Mouse (Mus musculus) kidney, postnatal 14 days (tissue): ENCODE measurements at regions not wholly inside any gene's neighbourhood (a gene's known extent, or its start where the extent isn't known, plus 50 kb on each side); places are given as distances from the start of the nearest gene placed in this dataset.

Experiments
- DNase-seq: peaks from one replicate; pipeline ENCODE4 v3.0.0; 2022; ENCODE audit warnings: mixed read lengths

DNA sequence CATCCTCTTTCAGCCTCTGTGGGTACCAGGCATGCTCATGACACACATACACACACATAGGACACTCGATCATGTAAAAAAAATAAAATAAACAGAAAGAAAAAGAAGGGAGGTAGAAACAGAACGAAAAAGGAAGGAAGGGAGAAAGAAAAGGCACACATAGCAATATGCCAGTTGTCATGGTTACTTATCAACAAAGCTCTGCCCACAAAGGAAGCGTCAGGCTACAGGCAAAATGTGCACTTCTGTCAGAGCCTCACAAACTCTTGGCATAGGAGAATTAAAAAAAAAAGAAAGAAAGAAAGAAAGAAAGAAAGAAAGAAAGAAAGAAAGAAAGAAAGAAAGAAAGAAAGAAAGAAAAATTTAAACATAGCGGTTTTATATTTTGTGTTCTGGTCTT is 56.9 kb upstream of the Sox2 start:
- no peak for DNase-seq

DNA sequence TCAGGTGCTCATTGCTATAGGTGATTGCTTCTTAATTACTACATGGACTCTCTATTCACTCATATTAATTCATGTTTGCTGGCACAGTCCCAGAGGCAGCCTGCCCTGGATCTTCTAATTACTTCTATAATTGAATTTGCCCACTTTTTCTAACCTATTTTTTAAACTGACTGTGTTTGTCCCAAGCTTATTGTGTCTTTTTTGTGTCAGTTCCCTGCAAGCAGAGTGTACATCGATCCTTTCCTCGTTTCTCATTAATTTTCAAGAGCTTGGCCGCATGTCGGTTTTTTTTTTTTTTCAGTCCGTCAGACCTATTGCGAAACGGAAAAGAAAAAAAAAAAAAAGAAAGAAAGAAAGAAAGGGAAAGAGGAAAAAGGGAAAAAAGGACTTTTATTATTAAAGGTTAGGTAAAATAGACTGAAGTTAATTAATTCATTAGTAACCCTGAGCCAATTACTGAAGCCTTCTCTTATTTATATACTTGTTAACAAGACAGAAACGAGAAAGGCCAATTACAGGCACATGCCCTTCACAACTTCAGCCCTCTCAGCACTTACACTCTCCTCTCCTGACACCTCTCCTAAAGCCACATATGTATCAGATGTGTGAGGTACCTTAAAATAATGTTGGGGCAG is 72.2 kb upstream of the Sox2 start:
- no peak for DNase-seq

DNA sequence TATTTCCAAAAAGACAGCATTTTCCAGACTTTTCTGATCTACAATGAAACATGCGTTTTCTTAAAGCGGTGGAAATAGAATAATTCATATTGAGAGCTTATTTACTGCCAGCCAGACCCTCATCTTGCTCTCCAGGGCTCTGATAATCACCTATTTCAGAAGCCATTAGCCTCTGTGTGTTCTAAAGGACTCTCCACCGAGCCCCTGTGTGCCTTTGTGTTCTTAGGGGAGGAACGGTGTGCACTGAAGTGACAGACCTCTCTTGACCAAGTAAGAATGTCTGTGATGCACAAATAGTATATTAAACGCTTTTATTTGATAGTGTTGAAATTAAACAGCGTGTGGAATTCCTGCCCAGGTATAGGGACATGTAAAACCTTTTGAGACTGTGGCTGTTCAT is 73.1 kb upstream of the Sox2 start:
- no peak for DNase-seq

DNA sequence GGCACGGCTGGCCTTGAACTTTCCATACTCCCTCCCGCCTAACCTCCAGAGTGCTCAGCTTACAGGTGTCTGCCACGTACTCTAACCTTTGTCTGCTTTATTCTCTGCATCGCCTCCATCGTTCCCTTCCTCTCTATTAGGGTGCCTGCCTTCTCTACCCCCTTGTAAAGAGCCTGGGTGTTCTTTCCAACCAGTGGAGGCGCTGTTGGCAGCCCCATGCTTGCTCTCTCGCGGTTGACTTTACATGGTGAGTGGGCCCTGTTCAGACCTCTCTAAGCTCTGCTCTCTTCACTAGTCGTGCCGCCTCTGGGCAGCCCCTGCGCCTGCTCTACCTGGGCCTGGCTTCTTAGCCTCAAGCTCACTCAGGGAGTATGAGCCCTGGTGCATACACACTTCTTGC is 74.0 kb upstream of the Sox2 start:
- DNase-seq, result no peak

DNA sequence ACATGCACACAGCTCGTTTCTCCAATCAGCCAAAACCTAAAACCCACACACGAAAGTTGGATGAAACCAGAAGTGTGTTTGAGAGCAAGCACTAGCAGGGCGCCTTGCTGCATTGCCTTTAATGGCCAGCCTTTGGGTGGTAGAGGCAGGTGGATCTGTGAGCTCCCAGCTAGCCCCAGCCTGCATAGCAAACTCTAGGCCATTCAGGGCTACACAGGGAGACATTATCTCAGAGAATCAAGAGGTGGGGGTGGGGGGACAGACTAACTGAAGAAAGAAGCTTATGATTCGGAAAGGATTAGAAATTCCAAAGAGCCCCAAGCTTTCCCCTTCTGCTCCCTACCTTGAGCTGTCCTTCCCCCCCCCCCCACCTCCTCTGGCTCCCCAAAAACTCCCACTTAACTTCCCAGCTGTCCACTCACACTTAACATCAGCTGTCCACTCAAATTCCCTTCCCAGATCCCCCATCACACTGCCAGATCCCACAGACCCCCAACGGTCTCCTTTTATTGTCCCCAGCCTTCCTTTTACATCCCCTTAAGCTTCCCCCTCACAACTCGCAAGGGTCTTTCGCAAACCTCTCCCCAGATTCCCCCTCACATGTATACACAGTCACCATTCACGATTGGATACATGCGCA is 75.4 kb upstream of the Sox2 start:
- no peak for DNase-seq

DNA sequence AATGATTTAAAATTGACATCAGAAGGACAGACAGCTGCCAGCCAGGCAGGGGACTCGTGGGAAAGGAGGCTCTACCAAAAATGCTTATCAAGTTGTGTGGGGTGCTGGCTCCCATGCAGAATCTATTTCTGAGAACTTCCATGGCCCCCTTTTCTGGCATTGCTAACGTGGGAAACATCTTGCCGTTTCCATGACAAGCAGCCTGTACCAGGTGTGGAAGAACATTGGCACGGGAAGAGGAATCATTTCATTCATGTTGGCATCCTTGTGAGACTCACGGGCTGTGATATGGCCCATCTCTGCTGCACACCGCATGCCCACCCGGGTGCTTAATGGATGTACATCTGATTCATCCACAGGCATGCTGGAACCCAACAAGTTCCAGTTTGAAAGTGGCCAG is 76.9 kb upstream of the Sox2 start:
- DNase-seq, result no peak

DNA sequence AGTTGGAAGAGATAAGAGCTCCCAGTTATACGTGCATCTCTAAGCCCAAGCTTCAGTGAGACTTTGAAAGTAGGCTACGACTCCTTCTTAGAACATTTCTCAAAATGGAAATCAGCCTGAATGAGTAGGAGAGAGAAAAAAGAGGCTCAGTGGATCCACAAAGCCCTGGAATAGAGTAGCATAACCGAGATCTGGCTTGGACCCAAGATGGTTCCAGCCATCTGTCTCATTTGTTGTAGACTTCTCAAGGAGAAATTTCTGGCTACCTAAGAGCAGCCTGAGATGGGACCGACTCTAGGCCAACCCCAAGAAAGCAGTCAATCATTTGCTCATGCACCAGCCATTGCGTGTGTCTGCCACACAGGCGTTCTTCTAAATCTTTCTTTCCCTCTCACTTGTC is 78.1 kb upstream of the Sox2 start:
- DNase-seq, result no peak

DNA sequence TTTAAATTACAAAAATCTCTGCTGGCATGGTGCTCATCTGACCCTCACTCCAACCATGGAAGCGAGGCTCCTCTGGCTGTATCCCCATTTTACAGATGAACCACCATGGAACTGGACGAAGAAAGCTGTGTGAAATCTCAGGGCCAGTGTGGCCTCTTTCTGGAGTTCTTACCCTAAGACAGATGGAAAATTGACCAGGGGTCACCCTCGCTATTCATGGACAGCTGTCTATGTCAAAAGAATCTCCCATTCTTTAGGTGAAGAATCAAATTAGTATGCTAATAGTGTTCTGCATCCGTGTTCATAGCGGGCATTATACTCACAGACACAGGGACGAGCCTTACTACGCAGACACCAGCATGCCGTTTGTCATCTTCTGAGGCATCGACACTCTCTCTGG is 78.6 kb upstream of the Sox2 start:
- DNase-seq, result no peak

DNA sequence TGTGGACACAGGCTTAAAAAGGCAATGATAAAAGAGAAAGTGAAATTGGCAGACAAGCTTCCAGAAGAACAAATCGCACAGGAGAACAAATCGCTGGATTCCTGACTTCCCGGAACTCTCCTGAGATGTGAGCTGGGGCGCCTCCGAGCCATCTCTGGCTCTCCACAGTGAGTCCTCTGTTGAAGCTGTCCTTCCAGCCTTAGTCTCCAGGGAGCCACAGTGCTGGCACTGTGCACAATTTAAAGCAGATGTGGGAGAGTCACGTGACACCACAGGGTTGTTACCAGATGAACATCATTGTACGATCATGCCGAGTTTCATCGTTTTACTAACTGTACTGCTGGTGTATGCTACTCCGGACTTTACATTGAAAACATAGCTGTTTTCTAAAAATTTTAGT is 80.2 kb upstream of the Sox2 start:
- DNase-seq, result no peak

DNA sequence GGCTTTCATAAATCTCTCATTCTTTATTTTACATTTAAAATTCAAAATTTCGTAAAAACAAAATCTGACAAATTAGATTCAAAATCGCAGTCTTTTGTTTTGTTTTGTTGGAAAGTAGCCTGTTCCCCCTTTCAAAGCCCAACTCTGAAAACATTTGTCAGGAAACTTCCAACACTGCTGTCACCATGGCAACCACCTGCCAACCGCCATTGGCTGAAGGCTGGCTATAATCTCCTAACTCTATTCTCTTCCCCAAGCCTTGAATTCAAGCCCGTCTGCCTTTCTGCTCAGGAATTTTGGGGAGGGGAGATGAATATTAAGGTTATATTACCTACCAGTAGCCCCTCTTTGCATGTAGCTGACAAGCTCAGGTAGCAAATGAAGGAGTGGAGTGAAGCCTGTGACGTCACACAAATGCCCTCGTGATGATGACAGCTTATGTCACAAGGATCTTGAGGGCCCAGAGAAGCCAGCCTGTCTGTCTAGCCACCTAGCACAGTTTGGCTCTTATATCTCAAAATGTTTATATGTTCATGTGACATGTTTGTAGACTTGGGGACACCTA is 82.0 kb upstream of the Sox2 start:
- DNase-seq, result no peak

DNA sequence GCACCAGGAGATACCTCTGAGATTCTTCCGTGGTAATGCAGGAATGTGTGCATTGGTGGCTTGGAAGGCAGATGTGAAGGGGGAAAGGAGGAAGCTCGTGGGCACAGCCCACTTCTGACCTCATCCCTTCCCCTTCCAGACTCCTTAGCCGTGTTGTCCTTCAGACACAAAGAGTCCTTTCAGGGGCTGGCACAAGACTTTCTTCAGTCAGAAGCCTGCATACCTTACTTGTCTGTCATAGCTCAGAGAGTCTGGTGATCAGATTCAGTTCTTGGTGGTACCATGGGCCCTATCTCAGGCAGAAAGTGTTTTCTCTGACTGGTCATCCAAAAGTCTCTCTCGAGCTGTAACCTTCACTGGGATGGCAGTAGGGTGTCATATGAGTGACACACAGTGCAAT is 84.8 kb upstream of the Sox2 start:
- no peak for DNase-seq

DNA sequence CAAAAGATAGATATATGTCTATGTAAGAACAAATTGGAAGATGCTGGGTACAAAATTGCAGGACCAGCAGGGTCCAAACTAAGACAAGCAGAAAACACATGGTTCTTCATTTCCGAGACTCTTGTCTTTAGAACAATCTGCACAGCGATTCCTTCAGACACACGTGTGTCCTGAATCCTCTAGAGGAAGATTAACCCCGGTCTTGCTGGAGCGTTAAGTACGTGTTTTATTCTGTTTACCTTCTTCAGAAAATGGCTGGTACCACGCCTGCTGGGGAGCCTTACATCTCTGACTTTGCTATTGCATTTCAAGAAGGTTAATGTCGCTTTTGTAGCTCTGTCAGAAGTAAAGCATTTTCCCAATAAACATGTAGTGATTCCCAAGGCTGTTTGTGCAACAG is 87.3 kb upstream of the Sox2 start:
- DNase-seq, result no peak

DNA sequence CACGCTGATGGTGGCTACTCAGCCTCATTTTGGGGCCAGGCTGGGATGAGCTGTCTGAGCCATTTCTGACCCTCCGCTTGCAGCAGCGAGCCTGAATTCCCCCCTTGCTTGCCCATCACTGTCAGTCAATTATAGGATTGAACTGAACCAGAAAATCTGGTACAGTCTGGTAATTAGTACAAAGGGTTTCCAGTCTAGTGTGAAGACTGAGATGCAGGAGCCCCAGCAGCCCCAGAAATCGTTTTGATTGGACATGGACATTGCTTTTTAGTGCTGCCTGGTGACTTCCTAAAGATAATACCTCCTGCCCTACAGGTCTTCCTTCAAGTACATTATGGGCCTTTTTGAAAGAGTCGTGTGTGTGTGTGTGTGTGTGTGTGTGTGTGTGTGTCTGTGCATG is 88.5 kb upstream of the Sox2 start:
- DNase-seq, result no peak

DNA sequence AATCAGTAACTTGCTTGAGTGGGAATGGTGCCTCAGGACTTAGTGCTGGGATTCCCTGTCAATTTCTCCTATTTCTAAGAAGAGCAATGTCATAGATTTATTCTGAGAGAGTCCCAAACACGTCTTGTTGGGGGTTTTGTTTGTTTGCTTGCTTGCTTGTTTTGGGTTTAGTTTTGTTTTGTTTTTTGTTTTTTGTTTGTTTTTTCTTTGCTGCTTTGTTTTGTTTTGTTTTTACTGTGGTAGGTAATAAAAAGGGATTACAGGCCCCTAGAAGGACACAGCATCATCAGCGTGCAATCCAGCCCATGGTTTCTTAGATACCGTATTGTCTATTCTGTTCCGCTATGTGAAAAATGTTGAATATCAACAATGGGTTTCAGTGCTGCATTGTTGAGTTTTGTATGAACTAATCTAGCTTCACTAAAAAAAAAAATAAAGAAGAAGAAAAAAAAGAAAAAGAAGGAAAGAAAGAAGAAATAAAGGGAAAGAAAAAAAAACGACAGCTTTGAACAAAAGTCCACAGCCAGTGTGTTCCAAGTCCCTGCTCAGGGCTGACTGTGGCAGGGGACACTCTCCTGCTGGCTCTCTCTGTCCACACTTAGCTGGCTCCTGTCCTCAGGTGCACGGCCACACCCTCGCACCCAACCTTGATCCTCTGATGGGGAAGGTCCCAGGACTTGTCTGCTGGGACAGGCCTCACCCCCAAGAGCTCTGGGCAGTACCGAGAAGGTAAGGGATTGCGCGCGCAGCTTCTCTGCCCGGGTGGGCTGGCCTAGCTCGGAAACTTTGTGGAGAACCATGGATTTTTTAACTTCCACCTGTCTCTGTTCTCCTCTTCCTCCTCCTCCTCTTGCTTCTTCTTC is 90.1 kb upstream of the Sox2 start:
- DNase-seq, result no peak

DNA sequence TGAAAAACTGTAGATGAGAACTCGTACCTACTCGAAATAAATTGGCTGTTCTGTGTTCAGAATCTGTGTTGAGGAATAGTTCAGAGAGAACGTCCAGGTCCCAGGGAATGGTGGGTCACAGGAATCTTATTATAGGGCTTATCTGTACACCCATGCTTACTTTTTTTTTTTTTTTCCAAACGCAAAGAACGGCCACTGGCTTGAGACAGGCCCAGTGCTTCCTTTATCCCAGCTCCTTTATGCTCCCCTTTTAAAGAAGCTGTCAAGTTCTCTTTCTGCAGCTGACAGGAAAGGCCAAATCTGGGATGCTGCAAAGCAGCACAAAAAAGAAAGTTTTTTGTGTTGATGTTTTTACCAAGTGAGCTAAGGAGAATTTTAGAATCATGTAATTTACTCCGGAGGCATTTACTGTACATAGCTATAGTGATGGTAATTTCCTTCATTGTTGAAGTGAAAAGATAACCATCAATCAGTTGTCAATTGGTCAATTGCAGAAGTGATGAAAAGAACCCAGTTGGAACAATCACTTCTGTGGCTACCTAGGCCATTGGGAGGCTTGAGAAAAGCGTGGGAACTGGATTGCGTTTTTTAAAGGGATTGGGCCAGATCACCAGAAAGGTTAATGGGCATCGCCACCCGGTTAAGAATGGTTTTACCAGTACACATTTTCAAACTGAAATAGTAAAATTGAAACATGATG is 91.2 kb upstream of the Sox2 start:
- DNase-seq, result no peak

DNA sequence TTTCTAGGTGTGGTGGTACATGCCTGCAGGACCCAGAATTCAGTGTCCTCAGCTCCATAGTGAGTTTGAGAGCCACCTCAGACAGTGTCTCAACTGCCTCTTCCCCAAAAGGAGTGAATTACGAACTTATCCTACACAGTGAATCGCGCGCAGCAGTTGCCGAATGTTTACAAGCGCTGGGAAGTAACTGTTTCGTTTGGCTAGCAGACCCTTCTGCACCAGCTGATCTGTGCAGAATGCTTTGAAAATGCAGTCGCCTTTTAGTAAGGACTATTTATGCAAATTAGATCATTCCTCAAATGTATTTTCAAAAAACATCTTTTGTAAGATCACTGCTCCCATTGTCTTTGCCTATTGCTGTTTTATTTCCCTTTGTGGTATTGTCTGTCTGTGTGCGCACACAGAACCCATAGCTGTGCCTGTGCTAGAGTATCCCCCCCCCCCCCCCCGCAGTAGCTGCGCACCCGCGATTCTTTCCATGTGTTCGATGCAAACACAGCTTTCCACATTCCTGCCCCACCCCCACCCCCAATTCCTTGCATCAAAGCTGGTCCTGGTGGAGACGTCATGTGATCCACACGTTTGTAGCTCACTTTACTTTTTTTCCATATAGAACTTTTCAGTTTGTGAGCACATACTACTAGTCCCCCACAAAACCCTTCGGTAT is 97.5 kb upstream of the Sox2 start:
- DNase-seq, result no peak

DNA sequence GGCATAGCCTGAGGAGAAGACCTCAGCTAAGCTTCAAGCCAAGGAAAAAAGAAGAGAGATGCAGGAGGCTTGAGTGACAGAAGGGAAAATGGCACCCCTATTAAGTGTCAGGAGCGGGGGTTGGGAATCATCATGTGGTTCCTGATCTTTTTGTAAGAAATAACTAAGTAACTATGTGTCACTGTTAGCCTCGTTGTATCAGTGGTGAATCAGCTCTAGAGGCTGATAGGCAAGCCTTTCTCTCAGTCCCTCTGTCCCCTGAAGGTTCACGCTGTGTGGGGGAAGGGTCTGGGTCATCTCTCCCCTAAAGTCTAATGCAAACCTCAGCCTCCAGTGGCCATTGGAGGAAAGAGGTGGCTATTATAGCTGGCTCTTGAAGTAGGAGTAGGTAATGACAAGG is 99.1 kb upstream of the Sox2 start:
- DNase-seq, result no peak

DNA sequence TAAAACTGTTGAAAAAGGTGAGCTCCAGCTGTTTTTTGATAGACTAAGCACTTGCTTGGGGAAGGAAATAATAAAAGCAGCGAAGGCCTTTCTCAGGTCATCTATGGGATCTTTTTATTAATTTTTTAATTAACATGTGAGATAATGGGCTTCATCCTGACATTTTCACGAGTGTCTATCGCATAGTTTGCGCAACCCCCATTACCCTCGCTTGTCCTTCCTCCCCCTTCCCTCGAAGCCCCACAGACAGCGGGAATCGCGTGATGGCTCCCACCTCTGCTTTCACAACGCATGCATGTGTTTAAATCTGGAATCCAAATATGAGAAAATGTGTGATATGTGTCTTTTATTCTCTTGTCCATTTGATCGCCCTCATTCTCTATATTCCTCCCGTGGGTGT is 100.0 kb upstream of the Sox2 start:
- DNase-seq, result no peak

DNA sequence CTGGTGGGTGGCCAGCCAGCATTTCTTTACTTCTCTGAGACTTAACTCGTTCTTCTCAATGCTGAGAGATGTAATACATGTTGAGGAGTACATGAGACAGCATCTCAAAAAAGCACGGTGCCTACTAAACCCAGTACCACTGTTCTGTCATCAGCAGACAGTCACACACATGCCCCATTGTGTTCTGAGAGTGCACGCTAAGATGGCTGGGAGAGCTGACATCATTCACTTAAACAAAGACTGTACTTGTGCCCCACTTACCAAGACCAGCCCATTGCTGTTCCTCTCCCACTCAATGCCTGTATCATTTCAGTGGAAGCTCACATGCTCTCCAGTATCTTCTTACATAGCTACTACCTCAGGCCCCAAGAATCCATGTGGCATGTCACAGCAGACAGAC is 117.8 kb upstream of the Sox2 start:
- no peak for DNase-seq

DNA sequence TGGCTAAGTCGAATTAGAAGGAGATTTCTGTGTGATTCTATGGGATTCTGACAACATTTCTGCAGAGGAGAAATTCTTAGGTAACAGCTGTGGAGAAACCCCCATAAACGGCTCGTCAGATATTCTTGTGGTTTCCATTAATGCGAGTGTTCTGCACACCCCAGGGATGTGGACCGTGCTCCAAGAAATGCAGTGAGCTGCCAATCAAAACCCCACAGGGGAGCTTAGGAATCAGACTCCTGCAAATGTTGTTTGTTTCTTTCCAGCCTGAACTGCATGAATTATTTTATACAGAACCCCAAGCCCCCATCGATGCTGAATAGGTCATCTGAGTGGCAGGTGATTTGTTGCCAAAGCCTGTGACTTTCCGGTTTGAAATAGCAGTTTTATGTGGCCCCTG is 118.4 kb upstream of the Sox2 start:
- DNase-seq, result no peak

DNA sequence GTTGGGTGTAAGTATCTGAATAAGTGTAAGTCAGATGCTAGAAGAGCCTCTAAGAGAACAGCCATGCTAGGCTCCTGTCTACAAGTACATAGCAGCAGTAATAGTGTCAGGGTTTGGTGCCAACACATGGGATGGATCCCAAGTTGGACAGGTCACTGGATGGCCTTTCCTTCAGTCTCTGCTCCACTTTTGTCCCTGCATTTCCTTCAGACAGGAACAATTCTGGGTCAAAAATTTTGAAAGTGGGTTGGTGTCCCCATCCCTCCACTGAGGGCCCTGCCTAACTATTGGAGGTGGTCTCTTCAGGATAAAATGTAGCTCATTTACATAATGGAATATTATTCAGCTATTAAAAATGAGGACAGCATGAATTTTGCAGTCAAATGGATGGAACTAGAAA is 122.7 kb upstream of the Sox2 start:
- no peak for DNase-seq

DNA sequence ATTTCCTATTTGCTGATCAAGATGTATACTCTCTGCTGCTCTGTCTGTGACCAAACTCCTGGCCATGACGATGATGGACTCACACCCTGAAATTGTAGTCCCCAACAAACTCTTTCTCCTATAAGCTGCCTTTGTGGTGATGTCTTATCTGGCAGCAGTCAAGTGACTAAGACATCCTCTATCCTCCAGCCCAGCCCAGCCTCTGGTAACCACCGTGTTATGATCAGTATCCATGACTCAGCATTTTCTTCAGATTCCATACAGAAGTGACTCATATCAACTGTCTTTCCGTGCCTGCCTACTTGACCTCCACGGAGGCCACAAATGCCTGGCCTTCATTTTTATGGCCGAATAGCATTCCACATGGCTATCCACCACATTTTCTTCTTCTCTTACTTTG is 124.5 kb upstream of the Sox2 start:
- no peak for DNase-seq
